Mouse (Mus musculus): ENCODE measurements around the gene Slc27a1.

DNA sequence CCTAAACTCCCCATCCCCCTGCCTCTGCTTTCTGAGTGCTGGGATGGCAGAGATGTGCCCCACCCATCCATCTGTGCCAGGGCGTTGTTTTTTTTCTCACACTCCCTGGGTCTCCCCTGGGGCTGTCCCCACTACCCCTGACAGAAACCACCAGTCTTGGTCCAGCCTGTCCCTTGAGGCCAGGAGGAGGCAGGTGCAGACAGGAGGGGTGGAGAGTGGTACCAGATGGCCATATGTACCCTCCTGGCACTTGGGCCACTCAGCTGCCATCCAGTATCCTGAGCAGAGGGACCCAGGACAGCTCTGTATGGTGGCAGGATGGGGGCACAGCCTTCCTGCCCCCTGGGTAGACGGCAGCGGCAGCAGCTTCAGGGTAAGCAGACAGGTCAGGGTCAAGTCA lies 28.8 kb downstream of the Slc27a1 start, which contains the start of gene Fam129c:
- no peak for TF ChIP-seq EP300 (IDR thresholded peaks at IDR 0.05; ENCODE audit: low read depth)
- no peak for TF ChIP-seq CTCF (IDR thresholded peaks at IDR 0.05; ENCODE audit: low read depth)

All from heart, postnatal 0 days (tissue).